Mouse (Mus musculus): ENCODE results near the gene Fbln5. TPM values are rescaled to one million over a fixed set of nuclear protein-coding genes. Genes with fewer than 3 reads are reported as not detected.

Fbln5 gene
- polyA plus RNA-seq, 1 experiment, result 44.9 TPM

- H3ac ChIP-seq (ENCODE audit: control insufficient read depth, insufficient read length), result no peak overlapping the region
- H3K4me2 ChIP-seq (ENCODE audit: low read depth), result no peak overlapping the region
- H3K4me3 ChIP-seq, result no peak overlapping the region
- no peaks in the 10 kb centered on the region for H3K27me3 ChIP-seq (ENCODE audit: control insufficient read depth, insufficient read depth, insufficient read length)
- no peaks in the 10 kb centered on the region for H3K79me2 ChIP-seq (ENCODE audit: control insufficient read depth, insufficient read depth)
- no peaks in the 10 kb centered on the region for H3K36me3 ChIP-seq (ENCODE audit: control insufficient read depth, insufficient read depth)
- TF ChIP-seq TCF3 (IDR thresholded peaks at IDR 0.05; ENCODE audit: insufficient read length, low read depth), result no peak
- no peak for TF ChIP-seq TCF12 (IDR thresholded peaks at IDR 0.05; ENCODE audit: insufficient read depth, poor library complexity, severe bottlenecking)
- no peak for TF ChIP-seq MYOD1 (IDR thresholded peaks at IDR 0.05; ENCODE audit: control insufficient read depth in 1 of 3, insufficient read length in 2 of 3, low read depth in 2 of 3)
- no peak for TF ChIP-seq CEBPB (IDR thresholded peaks at IDR 0.05; ENCODE audit: insufficient read depth, poor library complexity, severe bottlenecking)
- no peak for TF ChIP-seq SRF (IDR thresholded peaks at IDR 0.05; ENCODE audit: control insufficient read depth, insufficient read length, low read depth)
- TF ChIP-seq POLR2AphosphoS2 (IDR thresholded peaks at IDR 0.05; ENCODE audit: insufficient read length, low read depth), result no peak
- no peak for TF ChIP-seq MYOG (IDR thresholded peaks at IDR 0.05; ENCODE audit: control insufficient read depth in 1 of 3, insufficient read depth in 1 of 3, insufficient read length in 2 of 3, low read depth in 2 of 3)
- TF ChIP-seq E2F4 (IDR thresholded peaks at IDR 0.05; ENCODE audit: insufficient read depth), result no peak
- TF ChIP-seq MAX (IDR thresholded peaks at IDR 0.05; ENCODE audit: low read depth), result no peak
- TF ChIP-seq REST (IDR thresholded peaks at IDR 0.05; ENCODE audit: insufficient read depth, insufficient read length), result no peak
- TF ChIP-seq USF1 (IDR thresholded peaks at IDR 0.05; ENCODE audit: low read depth), result no peak
- no peak for TF ChIP-seq POLR2A (IDR thresholded peaks at IDR 0.05; ENCODE audit: insufficient read length, low read depth)
These were observed 3.1 kb downstream of the Fbln5 start for GRCm38 (mm10) chr12:101815796-101816195.

- Histone ChIP-seq H3ac (ENCODE audit: control insufficient read depth, insufficient read length) (no peak overlapping the region), H3K27me3 (ENCODE audit: control insufficient read depth, insufficient read depth, insufficient read length) (no peaks in the 10 kb centered on the region), H3K4me2 (ENCODE audit: low read depth) (no peak overlapping the region), H3K79me2 (ENCODE audit: control insufficient read depth, insufficient read depth) (no peaks in the 10 kb centered on the region), H3K4me3 (no peak overlapping the region), H3K36me3 (ENCODE audit: control insufficient read depth, insufficient read depth) (no peaks in the 10 kb centered on the region)
- no peak for TF ChIP-seq TCF12 (IDR thresholded peaks at IDR 0.05; ENCODE audit: insufficient read depth, poor library complexity, severe bottlenecking)
- TF ChIP-seq E2F4 (IDR thresholded peaks at IDR 0.05; ENCODE audit: insufficient read depth), result no peak
- TF ChIP-seq SRF (IDR thresholded peaks at IDR 0.05; ENCODE audit: control insufficient read depth, insufficient read length, low read depth), result no peak
- no peak for TF ChIP-seq MYOD1 (IDR thresholded peaks at IDR 0.05; ENCODE audit: control insufficient read depth in 1 of 3, insufficient read length in 2 of 3, low read depth in 2 of 3)
- TF ChIP-seq USF1 (IDR thresholded peaks at IDR 0.05; ENCODE audit: low read depth), result no peak
- TF ChIP-seq CEBPB (IDR thresholded peaks at IDR 0.05; ENCODE audit: insufficient read depth, poor library complexity, severe bottlenecking), result no peak
- no peak for TF ChIP-seq POLR2A (IDR thresholded peaks at IDR 0.05; ENCODE audit: insufficient read length, low read depth)
These were observed 4.4 kb downstream of the Fbln5 start for GRCm38 (mm10) chr12:101814423-101814822.

- H3K4me2 ChIP-seq (ENCODE audit: low read depth), result no peak overlapping the region
- no peak overlapping the region for H3ac ChIP-seq (ENCODE audit: control insufficient read depth, insufficient read length)
- TF ChIP-seq CEBPB (IDR thresholded peaks at IDR 0.05; ENCODE audit: insufficient read depth, poor library complexity, severe bottlenecking), result no peak
- no peak for TF ChIP-seq MAX (IDR thresholded peaks at IDR 0.05; ENCODE audit: low read depth)
- TF ChIP-seq E2F4 (IDR thresholded peaks at IDR 0.05; ENCODE audit: insufficient read depth), result no peak
- no peak for TF ChIP-seq REST (IDR thresholded peaks at IDR 0.05; ENCODE audit: insufficient read depth, insufficient read length)
- TF ChIP-seq MYOG (IDR thresholded peaks at IDR 0.05; ENCODE audit: control insufficient read depth in 1 of 3, insufficient read depth in 1 of 3, insufficient read length in 2 of 3, low read depth in 2 of 3), result no peak
- no peak for TF ChIP-seq SRF (IDR thresholded peaks at IDR 0.05; ENCODE audit: control insufficient read depth, insufficient read length, low read depth)
- no peak for TF ChIP-seq POLR2AphosphoS2 (IDR thresholded peaks at IDR 0.05; ENCODE audit: insufficient read length, low read depth)
- no peak for TF ChIP-seq POLR2A (IDR thresholded peaks at IDR 0.05; ENCODE audit: insufficient read length, low read depth)
- no peak for TF ChIP-seq MYOD1 (IDR thresholded peaks at IDR 0.05; ENCODE audit: control insufficient read depth in 1 of 3, insufficient read length in 2 of 3, low read depth in 2 of 3)
- TF ChIP-seq TCF12 (IDR thresholded peaks at IDR 0.05; ENCODE audit: insufficient read depth, poor library complexity, severe bottlenecking), result no peak
- no peak for TF ChIP-seq TCF3 (IDR thresholded peaks at IDR 0.05; ENCODE audit: insufficient read length, low read depth)
- TF ChIP-seq USF1 (IDR thresholded peaks at IDR 0.05; ENCODE audit: low read depth), result no peak
- H3K4me3 ChIP-seq, result no peak overlapping the region
- no peaks in the 10 kb centered on the region for H3K27me3 ChIP-seq (ENCODE audit: control insufficient read depth, insufficient read depth, insufficient read length)
- no peaks in the 10 kb centered on the region for H3K79me2 ChIP-seq (ENCODE audit: control insufficient read depth, insufficient read depth)
- H3K36me3 ChIP-seq (ENCODE audit: control insufficient read depth, insufficient read depth), result no peaks in the 10 kb centered on the region
These were observed 7.7 kb downstream of the Fbln5 start for GRCm38 (mm10) chr12:101811181-101811580.

- TF ChIP-seq USF1 (IDR thresholded peaks at IDR 0.05; ENCODE audit: low read depth), result no peak
- no peak for TF ChIP-seq E2F4 (IDR thresholded peaks at IDR 0.05; ENCODE audit: insufficient read depth)
- no peak for TF ChIP-seq MYOD1 (IDR thresholded peaks at IDR 0.05; ENCODE audit: control insufficient read depth in 1 of 3, insufficient read length in 2 of 3, low read depth in 2 of 3)
- no peak for TF ChIP-seq TCF12 (IDR thresholded peaks at IDR 0.05; ENCODE audit: insufficient read depth, poor library complexity, severe bottlenecking)
- no peak for TF ChIP-seq POLR2A (IDR thresholded peaks at IDR 0.05; ENCODE audit: insufficient read length, low read depth)
- TF ChIP-seq SRF (IDR thresholded peaks at IDR 0.05; ENCODE audit: control insufficient read depth, insufficient read length, low read depth), result no peak
- no peak for TF ChIP-seq CEBPB (IDR thresholded peaks at IDR 0.05; ENCODE audit: insufficient read depth, poor library complexity, severe bottlenecking)
- no peak for TF ChIP-seq MYOG (IDR thresholded peaks at IDR 0.05; ENCODE audit: control insufficient read depth in 1 of 3, insufficient read depth in 1 of 3, insufficient read length in 2 of 3, low read depth in 2 of 3)
- TF ChIP-seq POLR2AphosphoS2 (IDR thresholded peaks at IDR 0.05; ENCODE audit: insufficient read length, low read depth), result no peak
- TF ChIP-seq REST (IDR thresholded peaks at IDR 0.05; ENCODE audit: insufficient read depth, insufficient read length), result no peak
- TF ChIP-seq MAX (IDR thresholded peaks at IDR 0.05; ENCODE audit: low read depth), result no peak
- no peak for TF ChIP-seq TCF3 (IDR thresholded peaks at IDR 0.05; ENCODE audit: insufficient read length, low read depth)
- H3K79me2 ChIP-seq (ENCODE audit: control insufficient read depth, insufficient read depth), result no peaks in the 10 kb centered on the region
- H3ac ChIP-seq (ENCODE audit: control insufficient read depth, insufficient read length), result no peak overlapping the region
- no peaks in the 10 kb centered on the region for H3K36me3 ChIP-seq (ENCODE audit: control insufficient read depth, insufficient read depth)
- no peak overlapping the region for H3K4me3 ChIP-seq
- H3K4me2 ChIP-seq (ENCODE audit: low read depth), result no peak overlapping the region
- H3K27me3 ChIP-seq (ENCODE audit: control insufficient read depth, insufficient read depth, insufficient read length), result no peaks in the 10 kb centered on the region
These were observed 8.3 kb downstream of the Fbln5 start for GRCm38 (mm10) chr12:101810515-101810914.
